Mouse (Mus musculus) G1E (cell line): Measurements from ENCODE around the gene Majin. TPM values are rescaled to one million over a fixed set of nuclear protein-coding genes. Genes with fewer than 3 reads are reported as not detected.

Experiments
- ATAC-seq: 2 replicates; pipeline ENCODE4 v1.8.0; 2016; ENCODE audit warnings: mild to moderate bottlenecking; ENCODE audit not compliant: insufficient number of reproducible peaks, poor library complexity, low FRiP score, severe bottlenecking; ENCODE audit errors: extremely low read depth
- DNase-seq: peaks from one replicate; pipeline ENCODE4 v3.0.0; 2012; ENCODE audit warnings: low spot score
- H3K27me3 ChIP-seq: 2 replicates; pipeline ENCODE4 v1.6.1; 2012; ENCODE audit warnings: mild to moderate bottlenecking, low read length, inconsistent platforms; ENCODE audit not compliant: insufficient read depth
- H3K36me3 ChIP-seq: replicated peaks from 2 replicates; pipeline ENCODE3; 2012; ENCODE audit warnings: mild to moderate bottlenecking, inconsistent platforms
- H3K4me1 ChIP-seq: 2 replicates; pipeline ENCODE4 v1.6.1; 2012; ENCODE audit warnings: low read depth, low read length, inconsistent platforms, mixed read lengths; ENCODE audit not compliant: insufficient read depth
- H3K4me3 ChIP-seq: 2 replicates; pipeline ENCODE4 v1.5.1; 2012; ENCODE audit warnings: low read depth, mild to moderate bottlenecking, inconsistent platforms, low read length, moderate library complexity, mixed read lengths
- H3K9me3 ChIP-seq: replicated peaks from 2 replicates; pipeline ENCODE4 v1.6.1; 2012; ENCODE audit warnings: inconsistent platforms
- CTCF ChIP-seq: IDR thresholded peaks from 2 replicates; pipeline ENCODE4 v1.5.1; 2012; ENCODE audit warnings: low read depth, low read length, inconsistent platforms, mixed read lengths
- GATA1 ChIP-seq: IDR thresholded peaks from 2 replicates; pipeline ENCODE4 v1.6.1; 2012; ENCODE audit warnings: borderline replicate concordance, low read length, inconsistent platforms, mixed read lengths
- GATA2 ChIP-seq: IDR thresholded peaks from 2 replicates; pipeline ENCODE4 v1.6.1; 2012; ENCODE audit warnings: low read depth, low read length, inconsistent platforms, borderline replicate concordance
- POLR2AphosphoS5 ChIP-seq: IDR thresholded peaks from 2 replicates; pipeline ENCODE4 v1.6.1; 2012; ENCODE audit warnings: low read depth, low read length, inconsistent platforms; ENCODE audit not compliant: insufficient replicate concordance
- TAL1 ChIP-seq: conservative IDR thresholded peaks from 2 replicates; pipeline ENCODE4 v1.6.1; 2012; ENCODE audit warnings: low read depth, low read length, inconsistent platforms, mixed read lengths
- polyA plus RNA-seq: library from polyadenylated mRNA; stranded (reverse); fragments of >175 nt; gene quantifications from 2 replicates; pipeline ENCODE4 v1.2.3, GENCODE M21; 2012
- total RNA-seq, 2 experiments: library from RNA; stranded (forward) in 1 of 2; stranded (reverse) in 1 of 2; fragments of 200-1000 nt in 1 of 2; fragments of >200 nt in 1 of 2; fragmentation: Nextera tagmentation in 1 of 2; gene quantifications; 2 replicates each; pipeline ENCODE4 v1.2.3; 2014 to 2017

Gene Majin
- total and polyA plus RNA-seq, 3 experiments: 0.11 TPM; not detected in 2

- Histone ChIP-seq H3K36me3 (peaks cover 24% of the 10 kb centered on the region), H3K9me3 (0 out of 2 replicates have a peak, but pooled peaks cover 2% of the 10 kb centered on the region), H3K4me1 (peaks cover 20% of the 10 kb centered on the region), H3K4me3 (no peak overlapping the region), H3K27me3 (peaks cover 21% of the 10 kb centered on the region)
- DNase-seq: no peak
- ATAC-seq: no peak
- TF ChIP-seq GATA2: no peak
- TF ChIP-seq CTCF: no peak
- TF ChIP-seq GATA1: no peak
- no peak for TF ChIP-seq TAL1
- TF ChIP-seq POLR2AphosphoS5: no peak
Measured at GRCm38 (mm10) chr19:6265727-6266182, 81.6 kb downstream of the Majin start.

DNA sequence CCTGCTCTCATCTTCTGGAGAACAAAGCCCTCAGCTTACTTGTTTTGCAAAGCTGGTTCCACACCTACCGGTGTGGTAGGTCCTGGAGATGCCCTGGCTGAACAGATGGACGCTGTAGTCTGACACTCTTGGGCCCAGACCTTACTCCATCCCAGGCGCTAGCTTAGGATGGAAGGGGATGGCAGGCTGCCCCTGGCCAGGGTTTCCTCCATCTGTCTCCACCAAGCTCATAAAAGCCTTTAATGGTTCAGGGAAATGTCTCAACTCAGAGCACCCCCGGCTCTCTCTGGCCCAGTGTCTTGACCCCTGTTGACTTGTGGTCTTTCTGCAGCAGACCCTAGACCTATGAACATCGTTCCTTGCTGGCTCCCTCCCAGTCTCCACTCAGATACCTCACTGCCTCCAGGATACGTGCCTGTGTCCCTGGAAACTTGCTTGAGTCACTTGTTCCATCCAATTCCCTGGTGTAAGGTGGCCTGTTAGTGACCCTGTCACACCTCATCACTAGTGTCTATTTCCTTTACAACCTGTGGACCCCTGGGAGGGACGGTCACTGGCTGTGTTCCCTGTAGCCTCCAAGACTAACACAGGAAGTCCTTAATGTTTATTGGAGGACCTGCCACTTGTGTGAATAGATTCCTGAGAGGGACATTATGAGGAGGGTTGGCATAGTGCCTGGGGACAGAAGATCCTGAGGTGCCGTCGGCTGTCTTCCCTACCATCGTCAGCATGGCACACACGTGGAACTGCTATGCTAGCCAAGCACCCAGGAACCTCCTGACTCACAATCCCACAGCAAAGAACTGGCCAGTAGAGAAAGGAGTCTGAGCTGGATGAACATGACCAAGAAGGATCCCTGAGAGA, 83.3 kb downstream of the Majin start:
- Histone ChIP-seq H3K36me3 (peaks cover 8% of the 10 kb centered on the region), H3K4me1 (peaks cover 21% of the 10 kb centered on the region), H3K4me3 (no peak overlapping the region), H3K9me3 (no peaks in the 10 kb centered on the region), H3K27me3 (peaks cover 21% of the 10 kb centered on the region)
- no peak for ATAC-seq
- TF ChIP-seq GATA1 (no peak), GATA2 (no peak), TAL1 (no peak), CTCF (no peak), POLR2AphosphoS5 (no peak)
- DNase-seq: no peak

DNA sequence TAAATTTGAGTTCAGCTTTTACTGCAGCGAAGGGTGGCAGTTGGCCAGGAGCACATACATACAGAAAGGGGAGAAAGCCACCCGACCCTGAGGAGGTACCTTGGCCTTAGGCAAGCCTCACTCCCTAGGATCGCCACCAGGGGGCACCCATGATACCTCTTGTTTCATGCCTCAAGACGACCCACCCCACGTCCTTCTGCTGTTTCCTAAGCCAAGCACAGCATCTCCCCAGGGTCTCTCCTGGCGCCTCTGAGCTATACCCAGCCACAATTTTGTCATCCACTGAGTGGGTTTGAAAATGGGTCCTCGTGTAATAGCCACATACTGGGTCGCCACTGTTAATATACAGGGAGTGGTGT, 84.0 kb downstream of the Majin start:
- H3K4me3 ChIP-seq: no peak overlapping the region
- H3K27me3 ChIP-seq: peaks cover 21% of the 10 kb centered on the region
- peaks cover 2% of the 10 kb centered on the region for H3K36me3 ChIP-seq
- peak; percentile 68 for DNase-seq
- peak; percentile 93 for TF ChIP-seq CTCF
- no peak for TF ChIP-seq POLR2AphosphoS5
- ATAC-seq: no peak
- peaks cover 16% of the 10 kb centered on the region; the same call in 1 of the 2 replicates for H3K4me1 ChIP-seq
- H3K9me3 ChIP-seq: no peaks in the 10 kb centered on the region

GRCm38 (mm10) chr19:6268670-6269132, 84.5 kb downstream of the Majin start:
- peaks cover 5% of the 10 kb centered on the region for H3K36me3 ChIP-seq
- TF ChIP-seq GATA1: no peak
- no peak for TF ChIP-seq POLR2AphosphoS5
- no peak for TF ChIP-seq GATA2
- no peak for TF ChIP-seq TAL1
- TF ChIP-seq CTCF: no peak
- peaks cover 20% of the 10 kb centered on the region for H3K4me1 ChIP-seq
- H3K27me3 ChIP-seq: peaks cover 21% of the 10 kb centered on the region
- no peak overlapping the region for H3K4me3 ChIP-seq
- DNase-seq (no peak), ATAC-seq (no peak)
- H3K9me3 ChIP-seq: no peaks in the 10 kb centered on the region

DNA sequence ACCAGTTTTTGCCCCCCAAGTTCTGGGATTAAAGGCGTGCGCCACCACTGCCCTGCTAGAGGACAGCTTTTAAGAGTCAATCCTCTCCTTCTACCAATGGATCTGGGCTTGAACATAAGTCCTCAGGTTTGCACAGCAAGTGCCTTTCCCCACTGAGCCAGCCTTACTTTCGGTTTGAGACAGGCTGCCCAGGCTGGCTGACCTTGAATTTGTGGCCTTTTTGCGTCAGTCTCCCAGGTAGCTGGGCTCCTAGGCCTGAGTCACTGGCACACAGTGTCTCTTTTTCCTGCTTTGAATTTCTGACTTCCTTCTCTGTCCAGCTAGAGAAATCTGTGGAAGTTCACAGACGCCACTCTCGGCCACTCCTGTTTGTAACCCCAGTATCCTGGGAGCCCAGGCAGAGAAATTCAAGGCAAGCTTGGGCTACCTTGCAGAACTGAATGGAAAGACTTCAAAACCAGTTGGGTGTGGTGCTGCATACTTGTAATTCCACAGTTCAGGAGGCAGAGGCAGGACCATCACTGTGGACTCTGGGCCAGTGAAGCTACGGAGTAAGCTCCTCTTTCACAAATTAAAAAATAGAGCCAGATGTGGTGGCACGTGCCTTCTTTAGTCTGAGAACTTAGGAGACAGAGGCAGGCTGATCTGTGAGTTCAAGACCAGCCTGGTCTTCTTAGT, 85.7 kb downstream of the Majin start:
- DNase-seq (no peak), ATAC-seq (no peak)
- Histone ChIP-seq H3K4me1 (peaks cover 28% of the 10 kb centered on the region), H3K4me3 (no peak overlapping the region), H3K9me3 (no peaks in the 10 kb centered on the region), H3K36me3 (peaks cover 14% of the 10 kb centered on the region), H3K27me3 (peaks cover 13% of the 10 kb centered on the region)
- TF ChIP-seq GATA2: no peak
- TF ChIP-seq CTCF: no peak
- TF ChIP-seq POLR2AphosphoS5: no peak

DNA sequence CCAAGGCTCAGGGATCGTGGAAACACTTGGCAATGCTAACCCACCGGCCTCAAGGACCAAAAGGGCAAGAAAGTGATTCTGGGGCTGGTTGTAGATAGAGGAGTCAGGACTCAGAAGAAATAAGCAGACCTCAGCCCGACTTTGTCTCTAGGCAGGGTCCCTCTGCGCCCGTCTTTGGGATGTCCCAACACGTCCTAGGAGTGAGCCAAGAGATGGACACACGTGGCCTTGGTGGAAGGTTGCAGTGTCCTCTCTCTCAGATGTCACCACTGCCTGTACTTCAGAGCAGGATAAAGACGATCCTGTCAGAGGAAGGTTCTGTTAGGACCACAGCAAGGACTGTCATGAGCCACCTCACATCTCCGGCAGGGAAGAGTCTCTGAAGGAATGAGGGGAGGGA, 86.5 kb downstream of the Majin start:
- H3K4me3 ChIP-seq: no peak overlapping the region
- peaks cover 36% of the 10 kb centered on the region for H3K4me1 ChIP-seq
- TF ChIP-seq GATA1 (no peak), GATA2 (no peak), CTCF (no peak), TAL1 (no peak), POLR2AphosphoS5 (no peak)
- peaks cover 11% of the 10 kb centered on the region for H3K27me3 ChIP-seq
- H3K36me3 ChIP-seq: peaks cover 14% of the 10 kb centered on the region
- ATAC-seq (no peak), DNase-seq (no peak)
- H3K9me3 ChIP-seq: no peaks in the 10 kb centered on the region
